Mouse (Mus musculus) G1E (cell line): Measurements from ENCODE around the gene Snx6.

ENCODE experiments used
- CTCF ChIP-seq: IDR thresholded peaks from 2 replicates; pipeline ENCODE4 v1.5.1; 2012; ENCODE audit warnings: low read depth, low read length, inconsistent platforms, mixed read lengths
- GATA1 ChIP-seq: IDR thresholded peaks from 2 replicates; pipeline ENCODE4 v1.6.1; 2012; ENCODE audit warnings: borderline replicate concordance, low read length, inconsistent platforms, mixed read lengths
- GATA2 ChIP-seq: IDR thresholded peaks from 2 replicates; pipeline ENCODE4 v1.6.1; 2012; ENCODE audit warnings: low read depth, low read length, inconsistent platforms, borderline replicate concordance

DNA sequence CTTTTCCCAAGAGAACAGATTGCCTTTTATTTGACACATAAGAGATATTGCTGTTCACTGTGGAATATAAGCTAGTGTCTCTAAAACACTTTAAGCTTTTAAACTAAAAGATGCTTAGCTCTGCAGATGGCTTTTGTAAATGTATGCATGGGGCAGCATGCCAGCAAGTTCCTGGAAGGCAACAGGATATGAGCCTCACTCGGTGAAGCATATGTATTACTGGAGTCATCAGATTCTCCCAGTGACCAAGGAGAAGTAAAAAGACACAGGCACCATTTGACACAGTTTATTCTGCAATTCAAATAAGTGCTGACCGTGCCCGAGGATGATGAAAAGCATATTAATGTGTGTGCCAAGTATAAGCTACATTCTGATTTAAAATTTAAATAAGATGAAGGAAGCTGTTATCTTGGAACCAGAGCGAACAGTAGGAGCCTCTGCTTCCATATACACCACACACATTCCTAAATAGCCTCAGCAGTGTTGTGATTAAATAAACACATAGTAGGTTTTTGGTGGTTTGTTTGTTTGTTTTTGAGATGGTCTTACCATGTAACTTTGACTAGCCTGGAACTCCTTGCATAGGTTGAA, 27.4 kb upstream of the Snx6 start:
- no peak for TF ChIP-seq CTCF
- no peak for TF ChIP-seq GATA2
- no peak for TF ChIP-seq GATA1
